Mouse (Mus musculus) myocyte (in vitro differentiated cells): ENCODE data around the gene Clrn1.

Experiments
- MYOG ChIP-seq, 3 experiments: IDR thresholded peaks; one replicate each; pipeline ENCODE4 v1.6.1; 2011; ENCODE audit warnings: control low read depth in 2 of 3, low read depth in 2 of 3, mild to moderate bottlenecking in 2 of 3; ENCODE audit not compliant: insufficient read length in 2 of 3, control insufficient read depth in 1 of 3, insufficient read depth in 1 of 3
- POLR2A ChIP-seq: IDR thresholded peaks from one replicate; pipeline ENCODE4 v1.6.1; 2011; ENCODE audit warnings: low read depth, mild to moderate bottlenecking, control low read depth, moderate library complexity; ENCODE audit not compliant: insufficient read length
- REST ChIP-seq: IDR thresholded peaks from one replicate; pipeline ENCODE4 v1.6.1; 2011; ENCODE audit warnings: mild to moderate bottlenecking, control low read depth, moderate library complexity; ENCODE audit not compliant: insufficient read depth, insufficient read length

DNA sequence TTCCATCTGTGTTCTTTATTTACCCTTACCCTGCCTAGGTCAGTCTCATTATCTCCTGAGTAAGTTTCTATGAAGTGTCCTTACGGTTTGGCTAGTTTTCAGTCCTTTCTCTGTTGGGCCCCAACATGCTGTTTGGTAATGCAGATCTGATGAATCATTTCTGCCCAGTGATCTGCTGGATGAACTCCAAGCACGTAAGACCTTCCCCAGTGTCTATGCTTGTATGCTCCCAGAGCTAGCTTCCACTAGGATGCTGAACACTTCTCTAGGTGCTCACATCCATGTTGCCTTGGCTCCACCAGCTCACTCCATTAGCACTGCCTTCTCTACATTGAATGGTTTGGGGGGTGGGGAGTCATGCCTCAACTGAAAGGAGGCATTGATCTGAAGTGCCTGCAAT, 52.3 kb downstream of the Clrn1 start:
- TF ChIP-seq MYOG (IDR thresholded peaks at IDR 0.05; ENCODE audit: control insufficient read depth in 1 of 3, insufficient read depth in 1 of 3, insufficient read length in 2 of 3, low read depth in 2 of 3) (no peak), POLR2A (no peak), REST (no peak)
